Mouse (Mus musculus) heart, embryonic 16.5 days (tissue): ENCODE data around the gene Olfr843. TPM values are rescaled to one million over a fixed set of nuclear protein-coding genes. Genes with fewer than 3 reads are reported as not detected.

Source experiments
- ATAC-seq: fragments of 200-750 bp; cut with Nextera tagmentation; replicated peaks from 2 replicates; pipeline ENCODE4 v1.8.0; 2017; ENCODE audit warnings: moderate number of reproducible peaks; ENCODE audit not compliant: insufficient read depth, low FRiP score; ENCODE audit errors: extremely low read depth
- H3K27ac ChIP-seq: fragments of 300-500 bp; sonication (generic); 2 replicates; pipeline ENCODE4 v1.5.1; 2014; ENCODE audit warnings: mild to moderate bottlenecking, low read length, control low read depth, moderate library complexity
- H3K27me3 ChIP-seq: fragments of 300-500 bp; sonication (generic); 2 replicates; pipeline ENCODE4 v1.6.1; 2014; ENCODE audit warnings: low read length, mixed read lengths; ENCODE audit not compliant: control insufficient read depth, insufficient read depth
- H3K36me3 ChIP-seq: fragments of 300-500 bp; sonication (generic); 2 replicates; pipeline ENCODE4 v1.6.1; 2014; ENCODE audit not compliant: control insufficient read depth, insufficient read depth
- H3K4me1 ChIP-seq: fragments of 300-500 bp; sonication (generic); 2 replicates; pipeline ENCODE4 v1.6.1; 2014; ENCODE audit warnings: low read length, mixed read lengths; ENCODE audit not compliant: control insufficient read depth, insufficient read depth
- H3K4me2 ChIP-seq: fragments of 300-500 bp; sonication (generic); 2 replicates; pipeline ENCODE4 v1.6.1; 2014; ENCODE audit warnings: low read depth, mild to moderate bottlenecking, control low read depth, low read length
- H3K4me3 ChIP-seq: fragments of 300-500 bp; sonication (generic); 2 replicates; pipeline ENCODE4 v1.5.1; 2014; ENCODE audit warnings: mild to moderate bottlenecking, control low read depth, low read length
- H3K9ac ChIP-seq: fragments of 300-500 bp; sonication (generic); 2 replicates; pipeline ENCODE4 v1.6.1; 2014; ENCODE audit warnings: low read length, control low read depth
- H3K9me3 ChIP-seq: fragments of 300-500 bp; sonication (generic); replicated peaks from 2 replicates; pipeline ENCODE4 v1.6.1; 2016; ENCODE audit warnings: low read length; ENCODE audit not compliant: control insufficient read depth
- WGBS: fragments of 180-500 bp; shearing (Covaris S2); extraction: QIAGEN DNeasy Blood & Tissue Kit; methylation state at CpG from one replicate; pipeline ENCODE4 v1.1.7; 2014; 5-methylcytosine and 5-hydroxymethylcytosine counted together
- polyA plus RNA-seq: library from polyadenylated mRNA; unstranded; fragments of >200 nt; fragmentation: Nextera tagmentation; extraction: Ambion mirVana; gene quantifications from 2 replicates; pipeline ENCODE4 v1.2.1, GENCODE M21; 2015

Olfr843 gene
- not detected in 2 replicates for polyA plus RNA-seq

- WGBS = 81% methylated on average over 2 of the region's 2 CpGs
- Histone ChIP-seq H3K4me1 (no peaks in the 10 kb centered on the region), H3K27me3 (no peaks in the 10 kb centered on the region), H3K9me3 (no peaks in the 10 kb centered on the region), H3K27ac (no peak within 1 kb of the TSS), H3K36me3 (no peaks in the 10 kb centered on the region), H3K9ac (no peak within 1 kb of the TSS), H3K4me2 (no peak within 1 kb of the TSS), H3K4me3 (no peak within 1 kb of the TSS)
- ATAC-seq = no peak
Observed at GRCm38 (mm10) chr9:19251887-19252286, at the start of gene Olfr843. Gene Olfr843 (minus strand): TSS chr9:19251987.

Other genes starting within 250 kb of the Olfr843 start
- not detected in 2 replicates for gene Olfr835, start 219.3 kb downstream of the Olfr843 start, polyA plus RNA-seq
- not detected in 2 replicates for gene Olfr836, start 131.6 kb downstream of the Olfr843 start, polyA plus RNA-seq
- gene Olfr837, start 115.7 kb downstream of the Olfr843 start, polyA plus RNA-seq = not detected in 2 replicates
- gene Olfr839-ps1, start 74.7 kb downstream of the Olfr843 start, polyA plus RNA-seq = not detected in 2 replicates
- not detected in 2 replicates for gene Olfr844, start 64.4 kb upstream of the Olfr843 start, polyA plus RNA-seq
- gene Olfr845, start 84.5 kb upstream of the Olfr843 start, polyA plus RNA-seq = not detected in 2 replicates
- not detected in 2 replicates for gene Olfr846, start 112.0 kb upstream of the Olfr843 start, polyA plus RNA-seq
- not detected in 2 replicates for gene Olfr847, start 126.7 kb upstream of the Olfr843 start, polyA plus RNA-seq
- gene Olfr849, start 188.3 kb upstream of the Olfr843 start, polyA plus RNA-seq = not detected in 2 replicates
- not detected in 2 replicates for gene Olfr850, start 226.3 kb upstream of the Olfr843 start, polyA plus RNA-seq
- not detected in 2 replicates for gene Olfr851, start 241.3 kb upstream of the Olfr843 start, polyA plus RNA-seq